Mouse (Mus musculus): ENCODE measurements around the gene Gigyf1. TPM values are rescaled to one million over a fixed set of nuclear protein-coding genes. Genes with fewer than 3 reads are reported as not detected.

Gigyf1 gene
- polyA plus RNA-seq, 1 experiment from 2014 or later = 14.0 TPM

DNA sequence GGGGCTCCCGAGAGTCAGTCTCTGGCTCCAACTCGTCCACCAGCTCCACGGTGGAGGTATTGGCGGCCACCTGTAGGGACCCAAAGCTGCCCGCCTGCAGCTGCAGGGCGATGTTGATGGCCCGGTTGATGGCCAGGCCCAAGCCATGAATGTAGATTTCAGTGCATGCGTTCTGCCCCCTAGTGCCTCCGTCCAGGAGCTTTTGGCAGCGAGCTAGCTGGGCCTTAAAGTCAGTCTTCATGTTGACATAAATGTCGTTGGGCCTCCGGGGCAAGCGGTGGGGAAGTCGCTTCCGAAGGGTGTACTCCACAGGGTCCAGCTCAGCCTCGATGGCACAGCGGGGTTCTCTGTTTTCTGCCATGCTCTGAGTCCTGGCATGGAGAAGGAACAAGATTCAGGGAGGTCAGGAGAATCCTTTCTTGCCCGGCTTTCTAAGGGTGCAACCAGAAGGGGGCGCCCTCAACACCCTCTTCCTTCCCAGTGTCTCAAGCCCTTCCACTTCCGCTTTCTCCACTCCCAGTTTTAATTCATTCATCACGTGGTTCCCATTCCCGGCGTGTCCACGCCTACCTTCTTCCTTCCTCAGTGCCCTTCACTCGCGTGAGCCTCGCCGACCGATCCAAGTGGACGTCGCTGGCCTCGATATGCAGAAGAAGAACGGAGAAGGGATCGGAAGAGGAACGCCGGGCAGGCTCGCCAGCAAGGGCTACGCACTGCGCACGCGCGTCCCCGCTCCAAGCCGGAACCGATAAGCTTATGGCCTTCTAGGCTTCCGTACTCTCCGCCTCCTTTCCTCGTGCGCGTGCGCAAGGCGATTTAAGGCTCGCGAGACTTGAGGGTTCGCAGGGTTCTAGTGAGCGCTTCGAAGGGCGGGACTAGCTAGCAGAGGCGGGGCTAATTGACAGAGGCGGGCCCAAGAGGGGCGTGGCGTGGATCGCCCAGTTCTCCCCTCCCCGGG lies 16.4 kb upstream of the Gigyf1 start, which contains the start of gene Pop7:
Gene Pop7 (minus strand): TSS at position 810 of the 958 bp plus-strand sequence.
- H3K9me3 ChIP-seq = no peaks in the 10 kb centered on the region
- WGBS = 4% methylated on average over 64 of the region's 64 CpGs
- no peaks in the 10 kb centered on the region for H3K27me3 ChIP-seq (ENCODE audit: poor library complexity, severe bottlenecking)
- peaks cover 25% of the 10 kb centered on the region for H3K4me1 ChIP-seq
- H3K36me3 ChIP-seq (replicated peaks) = peaks cover 17% of the 10 kb centered on the region
- H3K4me3 ChIP-seq = peak within 1 kb of the TSS; percentile 67
- H3K27ac ChIP-seq = peak within 1 kb of the TSS; percentile 94
- peak; percentile 100 for DNase-seq (ENCODE audit: extremely low spot score, low spot score)

DNA sequence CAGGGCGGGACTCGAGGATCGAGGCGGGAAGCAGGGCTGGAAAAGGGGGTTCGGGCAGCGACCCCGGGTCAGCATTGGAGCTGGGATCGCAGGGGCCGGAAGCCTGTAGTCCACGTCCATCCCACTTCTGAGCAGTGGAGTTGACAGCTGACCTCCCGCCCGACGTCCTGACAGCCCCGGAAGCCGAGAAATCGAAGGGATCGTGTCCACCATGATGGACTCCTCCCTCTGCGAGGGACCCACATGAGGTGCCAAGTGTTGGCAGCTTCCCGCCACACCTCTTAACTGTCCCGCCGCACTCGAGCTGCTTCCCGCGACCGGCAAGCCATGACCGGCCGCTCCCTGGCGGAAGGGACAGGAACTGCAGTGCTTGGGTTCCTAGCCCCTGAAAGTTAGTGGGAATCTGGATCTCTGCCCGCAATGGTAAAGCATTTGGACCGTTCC lies 15.7 kb upstream of the Gigyf1 start:
- WGBS = under 1% methylated on average over 30 of the region's 30 CpGs
- peaks cover 17% of the 10 kb centered on the region for H3K36me3 ChIP-seq (replicated peaks)
- H3K4me3 ChIP-seq = peak overlapping the region; percentile 67
- H3K27me3 ChIP-seq (ENCODE audit: poor library complexity, severe bottlenecking) = no peaks in the 10 kb centered on the region
- H3K4me1 ChIP-seq = peaks cover 25% of the 10 kb centered on the region
- H3K27ac ChIP-seq = peak overlapping the region; percentile 94
- DNase-seq (ENCODE audit: extremely low spot score, low spot score) = peak; percentile 89
- H3K9me3 ChIP-seq = no peaks in the 10 kb centered on the region

- Histone ChIP-seq H3K27ac (no peak overlapping the region), H3K4me1 (peaks cover 25% of the 10 kb centered on the region), H3K27me3 (ENCODE audit: poor library complexity, severe bottlenecking) (no peaks in the 10 kb centered on the region), H3K36me3 (replicated peaks) (peaks cover 17% of the 10 kb centered on the region), H3K9me3 (no peaks in the 10 kb centered on the region), H3K4me3 (0 out of 2 replicates have a peak overlapping the region, but pooled peaks have one; percentile 10)
- 86% methylated on average over 6 of the region's 6 CpGs for WGBS
- no peak for DNase-seq (ENCODE audit: extremely low spot score, low spot score)
These were observed 14.3 kb upstream of the Gigyf1 start for GRCm38 (mm10) chr5:137504041-137504440.

DNA sequence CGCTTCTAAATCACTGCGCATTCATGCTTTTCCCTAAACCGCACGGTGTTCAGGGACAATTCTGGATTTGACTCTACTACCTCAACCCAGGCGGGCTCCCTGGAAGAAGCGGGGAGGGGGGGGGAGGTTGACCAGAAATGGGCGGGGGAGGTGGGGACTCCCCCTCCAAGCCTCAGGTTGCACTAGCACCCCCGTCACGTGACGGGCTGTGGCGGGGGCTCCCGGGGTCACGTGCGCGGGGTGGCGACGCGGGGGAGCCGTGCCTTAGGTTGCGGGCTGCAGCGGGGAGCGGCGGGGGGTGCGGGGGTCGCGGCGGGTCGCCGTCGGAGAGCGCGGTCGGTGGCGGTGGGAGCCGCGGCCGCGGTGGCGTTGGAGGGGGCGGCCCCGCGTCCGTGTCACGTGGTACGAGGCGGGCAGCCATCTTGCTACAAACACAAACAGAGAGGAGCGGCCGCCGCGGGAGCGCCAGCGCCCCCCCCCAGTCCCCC lies 8.3 kb upstream of the Gigyf1 start:
- Histone ChIP-seq H3K4me1 (peaks cover 51% of the 10 kb centered on the region), H3K27me3 (ENCODE audit: poor library complexity, severe bottlenecking) (no peaks in the 10 kb centered on the region), H3K36me3 (replicated peaks) (peaks cover 21% of the 10 kb centered on the region), H3K9me3 (no peaks in the 10 kb centered on the region), H3K27ac (peak overlapping the region; percentile 96), H3K4me3 (peak overlapping the region; percentile 85)
- peak; percentile 83 for DNase-seq (ENCODE audit: extremely low spot score, low spot score)
- under 1% methylated on average over 41 of the region's 52 CpGs for WGBS

DNA sequence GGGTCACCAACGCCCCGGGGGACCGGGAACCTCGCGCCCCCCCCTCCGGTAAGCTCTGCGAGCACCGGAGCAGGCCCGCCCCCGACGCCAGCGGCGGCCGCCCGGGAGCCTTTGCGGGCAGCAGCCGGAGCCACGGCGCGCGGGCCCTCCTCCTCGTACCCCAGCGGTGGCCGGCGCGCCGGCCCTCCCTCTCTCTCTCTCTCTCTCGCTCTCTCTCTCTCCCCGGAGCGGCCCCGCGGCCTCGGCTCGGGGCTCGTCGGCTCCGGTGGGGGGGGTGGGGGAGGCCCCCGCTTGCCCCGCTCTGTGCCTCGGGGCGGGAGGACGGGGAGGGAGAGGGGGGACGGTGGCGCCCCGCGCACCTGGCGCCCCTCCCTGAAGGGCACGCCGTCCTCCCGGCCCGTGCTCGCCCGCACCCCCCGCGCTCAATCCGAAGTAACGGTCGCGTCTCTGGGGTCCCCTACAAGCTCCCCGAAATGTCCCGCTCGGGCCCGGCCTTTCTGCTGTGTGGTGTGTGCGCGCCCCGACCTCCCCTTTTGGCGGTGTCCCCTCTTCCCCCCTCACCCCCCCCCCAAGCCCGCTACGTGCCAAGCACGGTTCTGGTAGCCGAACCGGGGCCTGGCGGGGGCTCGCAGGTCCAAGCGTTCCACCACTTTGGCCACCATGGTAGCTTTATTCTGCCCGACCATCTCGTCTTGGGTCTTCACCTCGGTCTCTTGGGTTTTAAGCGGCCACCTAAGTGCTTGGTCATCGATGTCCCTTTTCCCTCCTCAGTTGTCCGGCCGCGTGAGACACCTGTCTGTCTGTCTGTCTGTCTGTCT lies 7.6 kb upstream of the Gigyf1 start:
- no peaks in the 10 kb centered on the region for H3K9me3 ChIP-seq
- peak overlapping the region; percentile 85 for H3K4me3 ChIP-seq
- peak overlapping the region; percentile 96 for H3K27ac ChIP-seq
- under 1% methylated on average over 61 of the region's 83 CpGs for WGBS
- peaks cover 55% of the 10 kb centered on the region for H3K4me1 ChIP-seq
- H3K36me3 ChIP-seq (replicated peaks) = peaks cover 26% of the 10 kb centered on the region
- DNase-seq (ENCODE audit: extremely low spot score, low spot score) = peak; percentile 49
- H3K27me3 ChIP-seq (ENCODE audit: poor library complexity, severe bottlenecking) = no peaks in the 10 kb centered on the region

GRCm38 (mm10) chr5:137511706-137512105 lies 6.6 kb upstream of the Gigyf1 start:
- DNase-seq (ENCODE audit: extremely low spot score, low spot score) = no peak
- peaks cover 27% of the 10 kb centered on the region for H3K36me3 ChIP-seq (replicated peaks)
- H3K4me3 ChIP-seq = peak overlapping the region; percentile 85
- no peaks in the 10 kb centered on the region for H3K9me3 ChIP-seq
- H3K27me3 ChIP-seq (ENCODE audit: poor library complexity, severe bottlenecking) = no peaks in the 10 kb centered on the region
- H3K27ac ChIP-seq = peak overlapping the region; percentile 96
- peaks cover 62% of the 10 kb centered on the region for H3K4me1 ChIP-seq
- WGBS = 81% methylated on average over 3 of the region's 3 CpGs

DNA sequence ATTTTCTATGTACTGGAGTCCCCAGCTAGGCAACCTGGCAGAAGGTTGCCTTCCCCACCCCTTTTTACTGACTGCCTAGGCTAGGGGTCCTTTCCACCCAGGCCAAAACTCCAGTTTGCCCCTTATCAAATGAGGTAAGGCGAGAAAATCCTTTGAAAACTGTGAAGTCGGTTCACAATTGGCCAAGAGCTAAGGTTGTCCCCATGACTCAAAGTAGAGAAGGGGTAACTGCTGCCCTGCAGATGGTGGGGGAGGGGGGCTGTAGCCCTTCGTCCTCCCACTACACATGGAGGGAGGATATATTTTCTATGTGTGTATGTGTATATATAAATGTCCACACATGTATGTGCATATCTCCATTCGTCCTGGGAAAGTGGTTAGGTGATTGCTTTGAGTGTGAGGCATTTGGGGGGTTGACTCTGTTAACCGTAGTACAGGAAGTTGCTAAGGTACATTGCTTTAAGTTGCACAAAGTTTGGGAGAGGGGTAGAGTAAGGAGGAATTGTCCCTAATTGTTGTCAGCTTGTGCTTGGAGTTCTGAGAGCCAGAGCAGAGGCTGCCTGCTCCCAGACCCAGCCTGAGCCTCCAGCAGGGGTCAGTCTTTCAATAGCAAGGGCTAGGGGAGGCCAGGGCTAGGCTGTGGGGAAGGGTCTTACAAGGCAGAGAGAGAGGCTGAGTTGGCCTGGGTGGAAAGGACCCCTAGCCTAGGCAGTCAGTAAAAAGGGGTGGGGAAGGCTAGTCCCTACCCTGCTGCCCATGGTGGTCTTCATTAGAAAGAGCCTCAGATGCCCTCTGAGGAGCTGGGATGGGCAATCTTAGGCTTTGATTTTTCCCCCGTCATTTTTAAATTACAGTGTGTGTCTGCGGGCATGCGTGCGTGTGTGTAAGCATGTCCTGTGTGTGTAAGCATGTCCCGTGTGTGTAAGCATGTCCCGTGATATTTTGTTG lies 5.2 kb upstream of the Gigyf1 start:
- DNase-seq (ENCODE audit: extremely low spot score, low spot score) = peak; percentile 62
- H3K4me3 ChIP-seq = peak overlapping the region; percentile 85; the same call in 1 of the 2 replicates
- H3K27me3 ChIP-seq (ENCODE audit: poor library complexity, severe bottlenecking) = no peaks in the 10 kb centered on the region
- H3K9me3 ChIP-seq = no peaks in the 10 kb centered on the region
- WGBS = 83% methylated on average over 11 of the region's 11 CpGs
- H3K27ac ChIP-seq = no peak overlapping the region
- H3K36me3 ChIP-seq (replicated peaks) = peaks cover 40% of the 10 kb centered on the region
- peaks cover 62% of the 10 kb centered on the region for H3K4me1 ChIP-seq

DNA sequence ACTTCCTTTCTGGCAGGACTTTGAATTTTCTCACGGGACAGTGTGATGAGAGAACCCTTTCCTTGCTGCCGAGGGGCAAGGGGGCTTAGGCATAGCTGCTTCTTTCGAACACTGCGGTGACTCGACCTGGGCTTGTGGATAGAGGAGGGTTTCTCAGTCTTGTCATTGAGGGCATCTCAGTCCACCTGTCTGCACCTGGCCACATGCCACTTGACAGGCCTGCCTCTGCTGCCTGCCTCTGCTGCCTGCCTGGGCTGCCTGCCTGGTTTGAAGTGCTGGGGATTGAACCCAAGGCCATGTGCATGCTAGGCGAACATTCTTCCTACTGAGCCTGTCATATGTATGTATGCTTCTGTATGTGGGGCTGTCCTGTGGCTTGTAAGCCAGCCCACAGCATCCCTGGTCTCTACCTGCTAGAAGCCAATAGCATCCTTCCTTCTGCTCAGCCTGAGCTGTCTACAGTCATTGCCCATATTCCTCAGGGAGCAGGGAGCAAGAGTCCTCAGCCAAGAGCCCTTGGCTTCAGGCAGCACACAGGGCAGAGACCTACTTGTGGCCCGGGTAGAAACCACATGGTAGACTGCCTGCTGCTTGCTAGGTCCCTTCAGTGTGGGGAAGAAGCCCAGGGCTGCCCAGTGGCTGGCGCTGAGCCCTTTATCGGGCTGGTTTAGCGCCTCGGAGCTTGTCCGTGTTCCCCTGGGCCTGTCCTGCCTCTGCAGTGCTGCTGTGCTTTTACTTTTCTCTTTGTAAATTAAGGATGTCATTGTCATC lies 4.2 kb upstream of the Gigyf1 start:
- peak overlapping the region; percentile 5; the same call in 1 of the 2 replicates for H3K4me3 ChIP-seq
- H3K27ac ChIP-seq = peak overlapping the region; percentile 37; the same call in 1 of the 2 replicates
- no peaks in the 10 kb centered on the region for H3K27me3 ChIP-seq (ENCODE audit: poor library complexity, severe bottlenecking)
- peaks cover 62% of the 10 kb centered on the region for H3K4me1 ChIP-seq
- H3K9me3 ChIP-seq = no peaks in the 10 kb centered on the region
- WGBS = 91% methylated on average over 12 of the region's 12 CpGs
- H3K36me3 ChIP-seq (replicated peaks) = peaks cover 51% of the 10 kb centered on the region
- no peak for DNase-seq (ENCODE audit: extremely low spot score, low spot score)

GRCm38 (mm10) chr5:137514811-137515210 lies 3.5 kb upstream of the Gigyf1 start:
- Histone ChIP-seq H3K27me3 (ENCODE audit: poor library complexity, severe bottlenecking) (no peaks in the 10 kb centered on the region), H3K4me1 (peaks cover 57% of the 10 kb centered on the region), H3K27ac (no peak overlapping the region), H3K4me3 (no peak overlapping the region), H3K36me3 (replicated peaks) (peaks cover 57% of the 10 kb centered on the region), H3K9me3 (no peaks in the 10 kb centered on the region)
- 95% methylated on average over 3 of the region's 3 CpGs for WGBS
- DNase-seq (ENCODE audit: extremely low spot score, low spot score) = no peak

DNA sequence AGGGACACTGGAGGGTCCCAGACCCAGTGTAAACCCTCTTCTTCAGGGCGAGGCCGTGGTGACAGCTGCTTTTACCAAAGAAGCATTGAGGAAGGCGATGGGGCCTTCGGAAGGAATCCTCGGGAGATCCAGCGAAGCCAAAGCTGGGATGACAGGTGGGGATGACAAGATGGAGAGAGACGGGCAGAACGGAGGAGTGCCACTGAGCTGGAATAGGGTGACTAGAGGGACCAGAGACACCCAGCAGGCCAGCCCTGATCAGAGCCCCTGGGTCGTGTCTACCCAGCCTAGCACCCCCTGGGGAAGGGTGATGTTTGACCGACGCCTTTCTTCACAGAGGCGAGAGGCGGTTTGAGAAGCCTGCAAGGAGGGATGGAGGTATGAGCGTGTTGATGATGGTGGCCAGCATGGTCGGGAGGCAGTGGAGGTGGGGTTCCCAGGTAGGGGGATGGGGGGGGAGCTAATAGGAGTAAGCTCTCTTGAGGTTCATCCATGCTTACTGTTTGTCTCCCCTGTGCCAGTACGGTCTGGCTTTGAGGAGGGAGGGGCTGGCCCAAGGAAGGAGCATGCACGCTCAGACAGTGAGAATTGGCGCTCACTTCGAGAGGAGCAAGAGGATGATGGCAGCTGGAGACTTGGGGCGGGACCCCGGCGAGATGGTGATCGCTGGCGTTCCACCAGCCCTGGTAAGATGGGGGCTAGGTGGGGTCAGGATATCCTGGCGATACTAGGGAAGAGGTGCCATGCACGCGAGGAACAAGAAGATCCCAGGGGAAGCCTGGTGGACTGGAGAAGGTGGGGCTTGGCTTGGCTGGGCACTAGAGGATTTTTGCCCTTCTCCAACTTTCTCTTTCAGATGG lies 1.6 kb downstream of the Gigyf1 start:
- peaks cover 88% of the 10 kb centered on the region for H3K36me3 ChIP-seq (replicated peaks)
- 95% methylated on average over 27 of the region's 27 CpGs for WGBS
- no peak for DNase-seq (ENCODE audit: extremely low spot score, low spot score)
- H3K4me3 ChIP-seq = no peak overlapping the region
- no peaks in the 10 kb centered on the region for H3K9me3 ChIP-seq
- H3K27ac ChIP-seq = no peak overlapping the region
- peaks cover 13% of the 10 kb centered on the region for H3K4me1 ChIP-seq
- H3K27me3 ChIP-seq (ENCODE audit: poor library complexity, severe bottlenecking) = no peaks in the 10 kb centered on the region
